ENCODE assay signal across 8 mouse cellular contexts in the genomic region with DNA sequence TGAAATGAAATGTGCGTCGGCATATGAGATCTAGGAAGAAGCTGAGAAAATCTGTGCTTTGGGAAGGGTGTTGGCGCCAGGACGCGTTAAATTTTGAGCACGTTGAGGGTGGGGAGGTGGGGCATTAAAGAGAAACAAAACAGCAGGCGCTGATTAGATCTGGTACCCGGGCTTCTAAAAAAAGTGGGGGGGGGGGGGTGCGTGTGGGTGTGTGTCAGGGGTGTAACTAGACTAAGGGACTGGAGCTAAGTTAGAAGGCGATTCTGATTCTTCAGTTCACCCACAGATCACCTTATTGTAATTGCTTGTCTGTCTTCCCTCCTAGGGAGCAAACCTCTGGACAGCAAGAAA. TPM values are rescaled to one million over a fixed set of nuclear protein-coding genes. Genes with fewer than 3 reads are reported as not detected.
DNase-seq lines count a peak whose midpoint lies in the region; ATAC-seq and TF ChIP-seq lines count a peak whose summit lies in the region.

No protein-coding gene starts in this region.

- 3% methylated on average over 10 of the region's 10 CpGs for WGBS in liver, adult 2 months
- WGBS in embryonic facial prominence, embryonic 14.5 days: under 1% methylated on average over 9 of the region's 10 CpGs
- WGBS in limb, embryonic 11.5 days: under 1% methylated on average over 9 of the region's 10 CpGs
- WGBS in neural tube, embryonic 13.5 days: 0% methylated on average over 10 of the region's 10 CpGs

- H3K27ac ChIP-seq in liver, adult 2 months (replicated peaks; ENCODE audit: insufficient read depth, low read depth, low read length): no peak overlapping the region
- H3K27ac ChIP-seq in embryonic facial prominence, embryonic 14.5 days (replicated peaks; ENCODE audit: low read depth, low read length): peak overlapping the region; percentile 73
- no peak overlapping the region for H3K27ac ChIP-seq in limb, embryonic 11.5 days (replicated peaks; ENCODE audit: low read depth, low read length)
- H3K27ac ChIP-seq in neural tube, embryonic 13.5 days (replicated peaks): peak overlapping the region; percentile 76

- no peak for TF ChIP-seq CTCF in liver, adult 2 months (IDR thresholded peaks at IDR 0.05; ENCODE audit: low read depth, low read length)

- no peak for ATAC-seq in embryonic facial prominence, embryonic 14.5 days (ENCODE audit: low read depth)
- no peak for ATAC-seq in limb, embryonic 11.5 days (ENCODE audit: insufficient number of reproducible peaks, low FRiP score, low TSS enrichment, low read depth)
- no peak for ATAC-seq in neural tube, embryonic 13.5 days (ENCODE audit: low read depth)
- ATAC-seq in frontal cortex, adult (ENCODE audit: low TSS enrichment): no peak

- TF ChIP-seq POLR2A in liver, adult 2 months (IDR thresholded peaks at IDR 0.05; ENCODE audit: extremely low read depth, insufficient read depth, low read length): no peak

- no peaks in the 10 kb centered on the region for H3K27me3 ChIP-seq in liver, adult 2 months (ENCODE audit: control insufficient read depth, insufficient read depth, low read length)
- H3K27me3 ChIP-seq in embryonic facial prominence, embryonic 14.5 days (replicated peaks; ENCODE audit: control insufficient read depth, insufficient read depth, low read length): no peaks in the 10 kb centered on the region
- no peaks in the 10 kb centered on the region for H3K27me3 ChIP-seq in limb, embryonic 11.5 days (ENCODE audit: control insufficient read depth, insufficient read depth, low read length)
- no peaks in the 10 kb centered on the region for H3K27me3 ChIP-seq in neural tube, embryonic 13.5 days

- H3K4me3 ChIP-seq in liver, adult 2 months (ENCODE audit: insufficient read depth, low read depth, low read length): peak overlapping the region; percentile 47
- H3K4me3 ChIP-seq in embryonic facial prominence, embryonic 14.5 days (ENCODE audit: low read depth, low read length): peak overlapping the region; percentile 72
- H3K4me3 ChIP-seq in limb, embryonic 11.5 days (ENCODE audit: low read depth, low read length): peak overlapping the region; percentile 78
- H3K4me3 ChIP-seq in neural tube, embryonic 13.5 days: peak overlapping the region; percentile 86

- peak overlapping the region; percentile 79 for H3K4me2 ChIP-seq in embryonic facial prominence, embryonic 14.5 days (ENCODE audit: low read depth, low read length)
- H3K4me2 ChIP-seq in limb, embryonic 11.5 days (ENCODE audit: low read depth, severe bottlenecking): peak overlapping the region; percentile 60
- peak overlapping the region; percentile 80 for H3K4me2 ChIP-seq in neural tube, embryonic 13.5 days

- H3K9ac ChIP-seq in liver, adult 2 months (ENCODE audit: low read depth, low read length): peak overlapping the region; percentile 71
- H3K9ac ChIP-seq in embryonic facial prominence, embryonic 14.5 days (ENCODE audit: low read depth, low read length): peak overlapping the region; percentile 59
- H3K9ac ChIP-seq in limb, embryonic 11.5 days (ENCODE audit: low read length): peak overlapping the region; percentile 43
- H3K9ac ChIP-seq in neural tube, embryonic 13.5 days: peak overlapping the region; percentile 87

- no peaks in the 10 kb centered on the region for H3K36me3 ChIP-seq in liver, adult 2 months (ENCODE audit: control insufficient read depth, insufficient read depth, low read length)
- H3K36me3 ChIP-seq in embryonic facial prominence, embryonic 14.5 days (ENCODE audit: control insufficient read depth, insufficient read depth, low read length): peaks cover 14% of the 10 kb centered on the region
- H3K36me3 ChIP-seq in limb, embryonic 11.5 days (ENCODE audit: control insufficient read depth, insufficient read depth, low read length): peaks cover 2% of the 10 kb centered on the region; the same call in 1 of the 2 replicates
- H3K36me3 ChIP-seq in neural tube, embryonic 13.5 days: peaks cover 14% of the 10 kb centered on the region; the same call in 1 of the 2 replicates

- H3K79me2 ChIP-seq in liver, adult 2 months (ENCODE audit: control insufficient read depth, insufficient read depth, low read length): no peaks in the 10 kb centered on the region

- peaks cover 2% of the 10 kb centered on the region; the same call in 1 of the 2 replicates for H3K4me1 ChIP-seq in liver, adult 2 months (ENCODE audit: control insufficient read depth, insufficient read depth, low read length)
- H3K4me1 ChIP-seq in embryonic facial prominence, embryonic 14.5 days (ENCODE audit: control insufficient read depth, insufficient read depth, low read length): peaks cover 10% of the 10 kb centered on the region
- 0 out of 2 replicates have a peak, but pooled peaks cover 3% of the 10 kb centered on the region for H3K4me1 ChIP-seq in limb, embryonic 11.5 days (ENCODE audit: control insufficient read depth, insufficient read depth, low read length)
- H3K4me1 ChIP-seq in neural tube, embryonic 13.5 days (replicated peaks): peaks cover 21% of the 10 kb centered on the region

- no peaks in the 10 kb centered on the region for H3K9me3 ChIP-seq in embryonic facial prominence, embryonic 14.5 days (ENCODE audit: control insufficient read depth, low read length)
- H3K9me3 ChIP-seq in limb, embryonic 11.5 days (ENCODE audit: control insufficient read depth, low read length): no peaks in the 10 kb centered on the region
- no peaks in the 10 kb centered on the region for H3K9me3 ChIP-seq in neural tube, embryonic 13.5 days

- DNase-seq in liver, adult 2 months (ENCODE audit: extremely low read depth, low read depth, low spot score): no peak
- DNase-seq in liver: no peak
- no peak for DNase-seq in embryonic facial prominence, embryonic 14.5 days (ENCODE audit: low spot score)
- DNase-seq in limb, embryonic 11.5 days (ENCODE audit: low spot score): no peak
- no peak for DNase-seq in right cerebral cortex, adult 2 months (ENCODE audit: low spot score in 2 of 2)
- DNase-seq in cerebellum, postnatal 36 days: no peak

RNA-seq across cellular contexts. Expression of gene Aldh18a1, which starts 1.2 kb away (rescaled TPM):
- total RNA-seq in liver, adult 2 months (2014; rRNA removed): 1.2 and 2.5 TPM in 2 replicates
- polyA plus RNA-seq in liver, adult 2 months (2012; rRNA removed): 0.27 and 1.1 TPM in 2 replicates
- polyA plus RNA-seq in embryonic facial prominence, embryonic 14.5 days (2014; fragmentation: Nextera tagmentation; extraction: Ambion mirVana): 62.5 and 73.1 TPM in 2 replicates
- polyA plus RNA-seq in limb, embryonic 11.5 days (2014; fragmentation: Nextera tagmentation; extraction: Ambion mirVana): 71.1 and 72.8 TPM in 2 replicates
- polyA plus RNA-seq in neural tube, embryonic 13.5 days (2015; fragmentation: Nextera tagmentation; extraction: Ambion mirVana): 54.1 and 64.6 TPM in 2 replicates

RNA-seq across cellular contexts. Expression of gene Tctn3, which starts 22.5 kb away (rescaled TPM):
- total RNA-seq in liver, adult 2 months (2014; rRNA removed): 0.37 and 1.1 TPM in 2 replicates
- 0.40 and 1.1 TPM in 2 replicates for polyA plus RNA-seq in liver, adult 2 months (2012; rRNA removed)
- 10.5 and 11.6 TPM in 2 replicates for polyA plus RNA-seq in embryonic facial prominence, embryonic 14.5 days (2014; fragmentation: Nextera tagmentation; extraction: Ambion mirVana)
- 10.6 and 11.0 TPM in 2 replicates for polyA plus RNA-seq in limb, embryonic 11.5 days (2014; fragmentation: Nextera tagmentation; extraction: Ambion mirVana)
- polyA plus RNA-seq in neural tube, embryonic 13.5 days (2015; fragmentation: Nextera tagmentation; extraction: Ambion mirVana): 8.2 and 10.6 TPM in 2 replicates

RNA-seq across cellular contexts. Expression of gene Entpd1, which starts 22.7 kb away (rescaled TPM):
- 4.6 TPM in 2 replicates for total RNA-seq in liver, adult 2 months (2014; rRNA removed)
- 1.6 and 1.8 TPM in 2 replicates for polyA plus RNA-seq in liver, adult 2 months (2012; rRNA removed)
- polyA plus RNA-seq in embryonic facial prominence, embryonic 14.5 days (2014; fragmentation: Nextera tagmentation; extraction: Ambion mirVana): 15.7 and 18.3 TPM in 2 replicates
- 3.7 and 3.9 TPM in 2 replicates for polyA plus RNA-seq in limb, embryonic 11.5 days (2014; fragmentation: Nextera tagmentation; extraction: Ambion mirVana)
- polyA plus RNA-seq in neural tube, embryonic 13.5 days (2015; fragmentation: Nextera tagmentation; extraction: Ambion mirVana): 8.1 and 10.7 TPM in 2 replicates

Comparison
In these comparisons a context has a peak if more than half of its experiments do, and no peak if none do; other contexts are left out.
1. H3K27ac ChIP-seq: peak in embryonic facial prominence, embryonic 14.5 days (single experiment) and neural tube, embryonic 13.5 days (single experiment); none in liver, adult 2 months (single experiment) and limb, embryonic 11.5 days (single experiment).
2. RNA of gene Aldh18a1, which starts 1.2 kb away (polyA plus RNA-seq): 71.1 to 72.8 TPM in limb, embryonic 11.5 days, 62.5 to 73.1 TPM in embryonic facial prominence, embryonic 14.5 days and 54.1 to 64.6 TPM in neural tube, embryonic 13.5 days; 0.27 to 1.1 TPM in liver, adult 2 months; every median in the first group is over 10 times any median in the second.
3. Peak in every context shown above with its lines, with median percentiles within 50 percentile points of each other: H3K4me3 ChIP-seq, H3K9ac ChIP-seq and H3K4me2 ChIP-seq.